Mouse (Mus musculus) hindbrain, embryonic 14.5 days (tissue): Measurements from ENCODE around the gene Rpl41. TPM values are rescaled to one million over a fixed set of nuclear protein-coding genes. Genes with fewer than 3 reads are reported as not detected.

Experiments
- ATAC-seq: fragments of 200-750 bp; cut with Nextera tagmentation; 2 replicates; pipeline ENCODE4 v1.8.0; 2017; ENCODE audit warnings: moderate number of reproducible peaks, mild to moderate bottlenecking, moderate TSS enrichment, moderate library complexity; ENCODE audit not compliant: low FRiP score
- DNase-seq: peaks from one replicate; pipeline ENCODE4 v3.0.0-alpha.2; 2015; ENCODE audit warnings: low spot score
- H3K27ac ChIP-seq: fragments of 300-500 bp; sonication (generic); 2 replicates; pipeline ENCODE4 v1.5.1; 2014; ENCODE audit warnings: mild to moderate bottlenecking, moderate library complexity
- H3K27me3 ChIP-seq: fragments of 300-500 bp; sonication (generic); 2 replicates; pipeline ENCODE4 v1.6.1; 2014; ENCODE audit warnings: mild to moderate bottlenecking, low read length, mixed read lengths; ENCODE audit not compliant: control insufficient read depth, insufficient read depth
- H3K36me3 ChIP-seq: fragments of 300-500 bp; sonication (generic); replicated peaks from 2 replicates; pipeline ENCODE4 v1.6.1; 2014; ENCODE audit not compliant: control insufficient read depth, insufficient read depth
- H3K4me1 ChIP-seq: fragments of 300-500 bp; sonication (generic); replicated peaks from 2 replicates; pipeline ENCODE4 v1.6.1; 2014; ENCODE audit warnings: antibody characterized with exemption, low read length, mixed read lengths; ENCODE audit not compliant: control insufficient read depth, insufficient read depth
- H3K4me2 ChIP-seq: fragments of 300-500 bp; sonication (generic); replicated peaks from 2 replicates; pipeline ENCODE4 v1.6.1; 2014; ENCODE audit warnings: mild to moderate bottlenecking, moderate library complexity
- H3K4me3 ChIP-seq: fragments of 300-500 bp; sonication (generic); replicated peaks from 2 replicates; pipeline ENCODE4 v1.5.1; 2014; ENCODE audit warnings: mild to moderate bottlenecking, low read length
- H3K9ac ChIP-seq: fragments of 300-500 bp; sonication (generic); 2 replicates; pipeline ENCODE4 v1.6.1; 2014
- H3K9me3 ChIP-seq: fragments of 300-500 bp; sonication (generic); 2 replicates; pipeline ENCODE4 v1.6.1; 2016; ENCODE audit warnings: low read length; ENCODE audit not compliant: control insufficient read depth
- WGBS: fragments of 180-500 bp; shearing (Covaris S2); extraction: QIAGEN DNeasy Blood & Tissue Kit; methylation state at CpG from one replicate; pipeline ENCODE4 v1.1.7; 2014; 5-methylcytosine and 5-hydroxymethylcytosine counted together
- polyA plus RNA-seq: library from polyadenylated mRNA; unstranded; fragments of >200 nt; fragmentation: Nextera tagmentation; extraction: Ambion mirVana; gene quantifications from 2 replicates; pipeline ENCODE4 v1.2.1, GENCODE M21; 2014

Rpl41 gene
- polyA plus RNA-seq, 1 experiment from 2014 or later = 2,846 TPM

DNA sequence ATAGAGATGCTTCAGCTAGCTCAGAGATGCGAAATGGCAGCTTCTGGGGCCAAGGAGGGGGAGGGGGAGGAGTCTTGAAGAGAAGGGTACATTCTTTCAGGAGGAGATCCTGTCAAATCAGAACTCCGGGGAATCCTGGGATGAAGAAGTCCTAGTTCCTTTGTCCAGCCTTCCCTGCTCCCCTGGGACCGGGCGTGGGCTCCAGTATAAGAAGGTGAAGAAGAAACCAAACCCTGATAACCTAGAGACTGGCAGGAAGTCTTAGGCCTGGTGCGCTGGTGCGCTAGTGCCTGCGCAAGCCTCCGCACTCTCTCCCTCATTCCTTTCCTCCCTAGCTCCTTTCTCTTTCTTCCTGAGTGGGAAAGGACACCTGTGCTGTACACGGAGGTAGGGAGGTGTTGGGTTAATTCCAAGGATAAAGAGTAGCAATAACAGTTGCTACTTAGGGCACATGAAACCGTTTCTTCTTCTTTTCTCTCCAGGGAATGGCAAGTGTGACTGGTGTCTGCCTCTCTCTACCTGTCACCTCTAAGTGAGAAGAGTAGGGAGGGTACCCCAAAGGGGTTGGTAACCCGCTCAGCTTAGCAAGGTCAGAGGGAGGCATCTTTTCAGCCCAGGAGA is 24.9 kb downstream of the Rpl41 start:
- DNase-seq (no peak), ATAC-seq (no peak)
- 0 out of 2 replicates have a peak, but pooled peaks cover 6% of the 10 kb centered on the region for H3K36me3 ChIP-seq
- H3K4me2 ChIP-seq = peak overlapping the region; percentile 99
- whole genome bisulfite sequencing = 9% methylated on average over 11 of the region's 11 CpGs
- H3K27me3 ChIP-seq = peaks cover 13% of the 10 kb centered on the region; the same call in 1 of the 2 replicates
- no peaks in the 10 kb centered on the region for H3K9me3 ChIP-seq
- H3K27ac ChIP-seq = peak overlapping the region; percentile 52; the same call in 1 of the 2 replicates
- H3K4me1 ChIP-seq = 0 out of 2 replicates have a peak, but pooled peaks cover 4% of the 10 kb centered on the region
- peak overlapping the region; percentile 52 for H3K4me3 ChIP-seq
- H3K9ac ChIP-seq = peak overlapping the region; percentile 65

DNA sequence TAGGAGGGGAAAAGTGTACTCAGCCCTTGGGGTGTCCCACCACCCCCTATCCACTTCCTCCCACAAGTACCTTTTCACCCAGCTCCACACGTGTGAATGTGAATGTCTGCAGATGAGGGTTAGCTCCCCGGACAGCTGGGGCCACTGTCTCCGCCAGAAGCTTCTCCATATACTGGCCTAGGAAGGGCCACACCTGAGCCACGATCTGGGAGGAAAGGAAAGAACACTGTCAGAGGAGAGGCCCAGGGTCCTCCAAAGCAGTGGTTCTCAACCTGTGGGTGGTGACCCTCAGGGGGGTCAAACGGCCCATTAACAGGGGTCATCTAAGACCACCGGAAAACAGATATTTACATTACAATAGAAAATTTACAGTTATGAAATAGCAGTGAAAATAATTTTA is 26.8 kb downstream of the Rpl41 start:
- 81% methylated on average over 6 of the region's 6 CpGs for WGBS
- H3K9me3 ChIP-seq = no peaks in the 10 kb centered on the region
- H3K27ac ChIP-seq = no peak overlapping the region
- H3K36me3 ChIP-seq = 0 out of 2 replicates have a peak, but pooled peaks cover 10% of the 10 kb centered on the region
- no peak overlapping the region for H3K4me3 ChIP-seq
- H3K4me2 ChIP-seq = no peak overlapping the region
- H3K4me1 ChIP-seq = 0 out of 2 replicates have a peak, but pooled peaks cover 4% of the 10 kb centered on the region
- peaks cover 18% of the 10 kb centered on the region for H3K27me3 ChIP-seq
- ATAC-seq = no peak
- H3K9ac ChIP-seq = no peak overlapping the region
- DNase-seq = no peak

DNA sequence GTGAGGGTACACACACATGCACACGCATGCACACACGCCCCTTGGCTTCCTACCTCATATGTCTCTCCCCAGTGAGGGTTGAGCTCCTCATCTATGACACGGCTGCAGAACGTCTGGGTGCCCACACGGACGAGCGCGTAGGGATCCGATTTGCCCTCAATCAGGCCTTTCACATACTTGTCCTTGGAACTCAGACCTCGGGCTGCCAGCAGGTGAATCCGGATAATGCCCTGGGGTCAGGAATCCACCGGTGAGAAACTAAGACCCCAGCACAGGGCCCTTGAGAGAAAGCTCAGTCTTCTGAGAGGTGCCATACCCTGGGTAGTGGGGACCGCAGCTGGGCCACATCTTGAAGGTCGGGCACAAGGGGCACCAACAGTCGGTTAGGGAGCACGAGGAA is 28.5 kb downstream of the Rpl41 start:
- Histone ChIP-seq H3K4me1 (0 out of 2 replicates have a peak, but pooled peaks cover 2% of the 10 kb centered on the region), H3K9ac (no peak overlapping the region), H3K36me3 (0 out of 2 replicates have a peak, but pooled peaks cover 12% of the 10 kb centered on the region), H3K27me3 (peaks cover 24% of the 10 kb centered on the region), H3K4me3 (no peak overlapping the region), H3K9me3 (no peaks in the 10 kb centered on the region), H3K27ac (no peak overlapping the region), H3K4me2 (no peak overlapping the region)
- 87% methylated on average over 16 of the region's 16 CpGs for WGBS
- DNase-seq = no peak
- no peak for ATAC-seq

DNA sequence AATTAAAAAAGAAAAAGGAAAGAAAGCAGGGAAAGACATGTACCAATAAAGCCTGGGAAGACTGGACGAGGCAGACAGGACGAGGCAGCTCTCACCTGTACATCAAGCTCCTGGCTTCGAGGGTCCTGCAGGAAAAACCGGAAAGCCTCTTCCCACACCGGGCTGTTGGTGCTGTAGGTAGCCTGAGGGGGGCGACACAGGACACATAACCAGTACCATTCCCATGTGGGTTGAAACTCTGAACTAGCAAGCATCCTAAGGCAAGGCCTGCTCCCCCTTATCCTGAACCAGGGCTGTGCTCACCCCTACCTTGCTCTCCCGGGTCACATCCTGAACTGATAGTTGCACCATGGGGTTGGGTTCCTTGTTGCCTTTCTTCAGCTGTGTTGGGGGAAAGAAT is 30.3 kb downstream of the Rpl41 start:
- Histone ChIP-seq H3K9ac (no peak overlapping the region), H3K4me3 (no peak overlapping the region), H3K4me2 (no peak overlapping the region), H3K36me3 (0 out of 2 replicates have a peak, but pooled peaks cover 17% of the 10 kb centered on the region), H3K27me3 (peaks cover 17% of the 10 kb centered on the region), H3K4me1 (no peaks in the 10 kb centered on the region), H3K27ac (no peak overlapping the region), H3K9me3 (no peaks in the 10 kb centered on the region)
- no peak for DNase-seq
- 66% methylated on average over 7 of the region's 7 CpGs for WGBS
- ATAC-seq = no peak

GRCm38 (mm10) chr10:128516677-128517076 is 32.4 kb downstream of the Rpl41 start:
- H3K9me3 ChIP-seq = no peaks in the 10 kb centered on the region
- H3K9ac ChIP-seq = no peak overlapping the region
- no peak for DNase-seq
- H3K27me3 ChIP-seq = peaks cover 16% of the 10 kb centered on the region
- ATAC-seq = no peak
- H3K4me1 ChIP-seq = no peaks in the 10 kb centered on the region
- peaks cover 36% of the 10 kb centered on the region; the same call in 1 of the 2 replicates for H3K36me3 ChIP-seq
- no peak overlapping the region for H3K27ac ChIP-seq
- WGBS = 21% methylated on average over 6 of the region's 6 CpGs
- H3K4me3 ChIP-seq = no peak overlapping the region
- H3K4me2 ChIP-seq = no peak overlapping the region

GRCm38 (mm10) chr10:128516029-128516428 is 33.1 kb downstream of the Rpl41 start:
- DNase-seq (no peak), ATAC-seq (no peak)
- peaks cover 16% of the 10 kb centered on the region for H3K27me3 ChIP-seq
- H3K9ac ChIP-seq = no peak overlapping the region
- H3K27ac ChIP-seq = no peak overlapping the region
- no peak overlapping the region for H3K4me2 ChIP-seq
- no peak overlapping the region for H3K4me3 ChIP-seq
- H3K36me3 ChIP-seq = peaks cover 37% of the 10 kb centered on the region; the same call in 1 of the 2 replicates
- H3K9me3 ChIP-seq = no peaks in the 10 kb centered on the region
- no peaks in the 10 kb centered on the region for H3K4me1 ChIP-seq
- 17% methylated on average over 19 of the region's 20 CpGs for WGBS

- Histone ChIP-seq H3K27ac (no peak overlapping the region), H3K9ac (no peak overlapping the region), H3K9me3 (no peaks in the 10 kb centered on the region), H3K4me3 (no peak overlapping the region), H3K27me3 (peaks cover 16% of the 10 kb centered on the region), H3K4me1 (no peaks in the 10 kb centered on the region), H3K36me3 (peaks cover 41% of the 10 kb centered on the region; the same call in 1 of the 2 replicates), H3K4me2 (no peak overlapping the region)
- 81% methylated on average over 4 of the region's 4 CpGs for WGBS
- DNase-seq (no peak), ATAC-seq (no peak)
These were observed 34.1 kb downstream of the Rpl41 start for GRCm38 (mm10) chr10:128515044-128515443.

DNA sequence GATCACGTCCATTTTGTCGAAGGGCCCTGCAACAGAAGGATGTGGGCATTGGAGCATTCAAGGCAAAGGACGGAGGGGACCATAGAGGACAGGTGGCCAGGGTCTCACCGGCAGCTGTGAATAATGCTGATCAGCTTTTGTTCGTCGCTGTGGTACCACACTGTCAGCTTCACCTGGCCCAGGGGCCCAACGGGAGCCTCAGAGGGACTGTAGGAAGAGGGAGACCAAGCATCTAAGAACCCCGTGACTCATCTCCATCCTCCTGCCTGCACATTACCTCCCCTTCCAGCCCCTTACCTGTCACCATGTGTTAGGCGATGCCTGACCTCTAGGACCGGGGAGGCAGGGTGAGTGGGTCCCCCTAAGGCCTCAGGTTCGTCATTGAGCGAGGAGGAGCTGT is 37.3 kb downstream of the Rpl41 start:
- Histone ChIP-seq H3K27me3 (peaks cover 4% of the 10 kb centered on the region; the same call in 1 of the 2 replicates), H3K4me2 (no peak overlapping the region), H3K4me3 (no peak overlapping the region), H3K27ac (no peak overlapping the region), H3K4me1 (no peaks in the 10 kb centered on the region), H3K9ac (no peak overlapping the region), H3K36me3 (peaks cover 40% of the 10 kb centered on the region; the same call in 1 of the 2 replicates), H3K9me3 (no peaks in the 10 kb centered on the region)
- ATAC-seq (no peak), DNase-seq (no peak)
- 82% methylated on average over 12 of the region's 12 CpGs for WGBS

DNA sequence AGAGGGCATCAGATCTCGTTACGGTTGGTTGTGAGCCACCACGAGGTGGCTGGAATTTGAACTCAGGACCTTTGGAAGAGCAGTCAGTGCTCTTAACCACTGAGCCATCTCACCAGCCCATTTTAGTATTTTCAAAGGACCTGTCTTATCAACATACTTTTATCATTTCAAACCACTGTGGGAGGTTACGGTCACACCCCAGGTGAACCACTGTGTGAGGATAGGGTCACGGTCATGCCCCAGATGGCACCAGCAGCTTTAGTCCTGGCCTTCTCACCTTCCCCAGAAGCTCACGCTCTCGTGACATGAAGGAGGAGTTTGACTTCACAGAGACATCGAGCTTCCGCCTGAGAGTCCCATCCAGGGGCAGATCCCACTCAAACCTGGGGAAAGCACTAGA is 37.9 kb downstream of the Rpl41 start:
- DNase-seq (no peak), ATAC-seq (no peak)
- peaks cover 40% of the 10 kb centered on the region; the same call in 1 of the 2 replicates for H3K36me3 ChIP-seq
- no peaks in the 10 kb centered on the region for H3K9me3 ChIP-seq
- H3K9ac ChIP-seq = no peak overlapping the region
- no peak overlapping the region for H3K4me2 ChIP-seq
- 91% methylated on average over 9 of the region's 9 CpGs for whole genome bisulfite sequencing
- no peaks in the 10 kb centered on the region for H3K4me1 ChIP-seq
- no peak overlapping the region for H3K27ac ChIP-seq
- H3K27me3 ChIP-seq = peaks cover 3% of the 10 kb centered on the region; the same call in 1 of the 2 replicates
- H3K4me3 ChIP-seq = no peak overlapping the region
